Mouse (Mus musculus) kidney, adult 2 months (tissue): ENCODE results near the gene Jmjd1c. TPM values are rescaled to one million over a fixed set of nuclear protein-coding genes. Genes with fewer than 3 reads are reported as not detected.

Source experiments
- DNase-seq: peaks from one replicate; pipeline ENCODE4 v3.0.0; 2021
- H3K27ac ChIP-seq: fragments of 200-500 bp; 2 replicates; pipeline ENCODE4 v1.5.1; 2012; ENCODE audit warnings: low read depth, low read length, control low read depth, inconsistent platforms; ENCODE audit not compliant: insufficient read depth
- H3K27me3 ChIP-seq: fragments of 200-500 bp; replicated peaks from 2 replicates; pipeline ENCODE4 v1.6.1; 2012; ENCODE audit warnings: mild to moderate bottlenecking, moderate library complexity, low read length, inconsistent platforms; ENCODE audit not compliant: control insufficient read depth, insufficient read depth
- H3K36me3 ChIP-seq: fragments of 200-500 bp; 2 replicates; pipeline ENCODE4 v1.6.1; 2012; ENCODE audit warnings: mild to moderate bottlenecking, moderate library complexity, low read length, inconsistent platforms; ENCODE audit not compliant: control insufficient read depth, insufficient read depth
- H3K4me1 ChIP-seq: fragments of 200-500 bp; 2 replicates; pipeline ENCODE4 v1.6.1; 2011; ENCODE audit warnings: low read length; ENCODE audit not compliant: control insufficient read depth, insufficient read depth
- H3K4me3 ChIP-seq: fragments of 200-500 bp; 2 replicates; pipeline ENCODE4 v1.5.1; 2011; ENCODE audit warnings: mild to moderate bottlenecking, low read depth, low read length, control low read depth; ENCODE audit not compliant: insufficient read depth
- CTCF ChIP-seq: fragments of 200-500 bp; conservative IDR thresholded peaks from 2 replicates; pipeline ENCODE4 v1.5.1; 2011; ENCODE audit warnings: low read depth, mild to moderate bottlenecking, control low read depth, low read length, moderate library complexity, mixed read lengths; ENCODE audit not compliant: insufficient read depth, insufficient read length
- POLR2A ChIP-seq: fragments of 200-500 bp; IDR thresholded peaks from one replicate; pipeline ENCODE4 v1.6.1; 2011; ENCODE audit warnings: low read depth, low read length, control low read depth
- WGBS: fragments of 180-500 bp; shearing (Covaris S2); methylation state at CpG from one replicate; pipeline ENCODE4 v1.1.7; 2018; 5-methylcytosine and 5-hydroxymethylcytosine counted together
- polyA plus RNA-seq: library from polyadenylated mRNA; depleted of rRNA; stranded (reverse); fragments of >200 nt; gene quantifications from 2 replicates; pipeline ENCODE4 v1.2.3, GENCODE M21; 2012

The Jmjd1c gene
- polyA plus RNA-seq, 1 experiment, result 9.4 TPM

GRCm38 (mm10) chr10:67183086-67183485 lies 87.2 kb downstream of the Jmjd1c start:
- no peak overlapping the region for H3K27ac ChIP-seq
- no peak for DNase-seq
- no peaks in the 10 kb centered on the region for H3K36me3 ChIP-seq
- WGBS, result 59% methylated on average over 1 of the region's 1 CpGs
- no peaks in the 10 kb centered on the region for H3K27me3 ChIP-seq
- peaks cover 19% of the 10 kb centered on the region for H3K4me1 ChIP-seq
- no peak overlapping the region for H3K4me3 ChIP-seq
- TF ChIP-seq POLR2A, result no peak
- TF ChIP-seq CTCF, result no peak

- no peak for DNase-seq
- H3K27ac ChIP-seq, result no peak overlapping the region; the same call in 1 of the 2 replicates
- peaks cover 23% of the 10 kb centered on the region for H3K4me1 ChIP-seq
- no peaks in the 10 kb centered on the region for H3K27me3 ChIP-seq
- no peak for TF ChIP-seq POLR2A
- TF ChIP-seq CTCF, result no peak
- no peaks in the 10 kb centered on the region for H3K36me3 ChIP-seq
- H3K4me3 ChIP-seq, result no peak overlapping the region
- WGBS, result 64% methylated on average over 3 of the region's 3 CpGs
Observed at GRCm38 (mm10) chr10:67184441-67185070, 88.6 kb downstream of the Jmjd1c start.

DNA sequence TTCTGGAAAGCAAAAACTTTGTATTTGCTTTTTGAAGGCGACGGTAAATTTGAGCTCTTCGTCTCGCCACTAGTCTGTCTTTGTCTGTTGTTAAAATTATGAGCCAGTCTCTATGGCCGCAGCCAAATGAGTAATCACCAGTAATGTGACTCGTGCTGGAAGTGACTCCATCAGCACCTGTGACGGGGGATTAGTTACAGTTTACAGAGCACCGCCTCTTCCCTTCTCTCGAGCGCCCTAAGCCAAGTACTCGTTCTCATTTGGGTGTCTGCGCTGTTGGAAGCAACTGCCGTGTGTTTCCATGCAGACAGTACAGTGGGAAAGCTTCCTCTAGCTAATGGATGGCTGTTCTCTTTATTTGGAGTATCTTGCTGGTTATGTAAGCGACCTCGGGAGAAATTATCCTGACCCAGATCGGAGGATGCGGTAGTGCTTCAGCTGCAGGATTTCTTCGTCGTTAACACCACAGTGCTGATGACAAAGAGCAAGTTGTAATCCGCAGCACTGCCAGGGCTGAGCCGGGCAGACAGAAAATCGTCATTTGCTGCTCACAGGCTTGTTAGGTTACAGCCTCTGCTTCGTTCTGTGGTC lies 89.7 kb downstream of the Jmjd1c start:
- WGBS, result under 1% methylated on average over 23 of the region's 23 CpGs

DNA sequence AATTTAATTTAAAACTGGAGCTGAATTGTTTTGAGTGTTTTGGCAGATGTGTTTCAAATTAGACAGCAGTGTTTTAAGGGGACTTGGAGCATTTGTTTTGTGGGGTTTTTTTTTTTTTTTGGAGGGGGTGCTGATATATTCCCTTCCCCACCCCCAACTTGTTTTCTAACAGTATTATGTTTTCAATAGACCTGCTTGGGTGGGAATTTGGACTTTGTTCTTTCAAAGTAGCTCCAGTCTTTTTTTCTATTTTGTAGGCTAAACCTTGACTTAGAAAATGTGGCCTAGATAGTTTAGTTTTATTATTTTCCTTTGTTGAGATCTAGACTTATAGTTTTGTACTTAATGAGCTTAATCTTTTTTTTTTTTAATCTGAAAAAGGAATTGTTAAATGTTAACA lies 90.6 kb downstream of the Jmjd1c start:
- H3K27ac ChIP-seq, result no peak overlapping the region
- peaks cover 12% of the 10 kb centered on the region for H3K4me1 ChIP-seq
- DNase-seq, result no peak
- no peaks in the 10 kb centered on the region for H3K36me3 ChIP-seq
- H3K4me3 ChIP-seq, result peak overlapping the region; percentile 46; the same call in 1 of the 2 replicates
- H3K27me3 ChIP-seq, result no peaks in the 10 kb centered on the region
- TF ChIP-seq CTCF, result no peak
- no peak for TF ChIP-seq POLR2A

More for the DNA sequence above, 89.7 kb downstream of the Jmjd1c start:
- no peak for TF ChIP-seq POLR2A
- TF ChIP-seq CTCF, result 0 out of 2 replicates have a peak, but pooled peaks have one; percentile 9
- no peaks in the 10 kb centered on the region for H3K36me3 ChIP-seq
- H3K4me3 ChIP-seq, result peak overlapping the region; percentile 70
- H3K27me3 ChIP-seq, result no peaks in the 10 kb centered on the region
- H3K27ac ChIP-seq, result peak overlapping the region; percentile 88
- H3K4me1 ChIP-seq, result peaks cover 15% of the 10 kb centered on the region
- peak; percentile 93 for DNase-seq

DNA sequence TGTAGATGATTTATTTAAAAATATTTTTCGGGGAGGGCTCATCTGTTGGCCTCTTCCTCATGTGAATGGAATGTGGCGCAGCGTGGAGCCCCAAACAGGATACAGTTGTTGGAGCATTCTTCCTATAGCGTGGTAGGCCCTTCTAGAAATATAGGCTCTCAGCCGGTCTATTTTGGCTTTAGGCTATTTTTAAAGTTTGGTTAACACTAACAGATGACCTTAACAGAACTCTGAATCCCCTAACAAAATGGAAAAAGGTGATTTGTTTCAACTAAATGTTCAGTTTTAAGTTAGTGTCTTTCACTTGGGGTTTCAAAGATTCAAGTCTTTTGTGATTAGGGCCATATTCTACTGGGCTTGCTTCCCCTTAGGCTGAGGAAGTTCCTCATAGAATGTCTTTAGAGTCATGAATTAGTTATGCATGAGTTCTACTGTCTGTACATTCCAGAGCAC lies 91.1 kb downstream of the Jmjd1c start:
- Histone ChIP-seq H3K27ac (peak overlapping the region; percentile 79), H3K27me3 (no peaks in the 10 kb centered on the region), H3K4me3 (peak overlapping the region; percentile 46), H3K36me3 (no peaks in the 10 kb centered on the region), H3K4me1 (peaks cover 12% of the 10 kb centered on the region)
- peak; percentile 53 for DNase-seq
- TF ChIP-seq CTCF (no peak), POLR2A (no peak)
- WGBS, result 5% methylated on average over 5 of the region's 5 CpGs

DNA sequence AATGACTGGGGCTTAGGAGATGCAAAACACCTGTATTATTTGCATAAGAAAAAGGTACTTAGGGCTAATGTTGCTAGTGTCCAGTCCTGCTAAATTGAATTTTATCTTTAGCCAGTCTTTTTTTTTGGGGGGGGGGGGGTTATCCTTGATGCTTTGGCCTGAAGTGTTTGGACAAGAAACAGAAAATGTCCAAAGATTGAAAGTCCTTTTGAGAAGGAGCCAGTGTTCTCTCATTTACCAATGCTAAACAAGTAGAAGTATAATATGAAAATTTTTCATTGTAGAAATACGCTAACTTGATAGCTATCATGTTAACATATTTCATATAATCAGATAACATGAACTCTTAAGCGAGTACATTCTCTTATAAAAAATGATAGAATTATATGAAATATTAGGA lies 92.0 kb downstream of the Jmjd1c start:
- DNase-seq, result no peak
- WGBS, result 69% methylated on average over 2 of the region's 2 CpGs
- Histone ChIP-seq H3K4me1 (peaks cover 12% of the 10 kb centered on the region), H3K27ac (0 out of 2 replicates have a peak overlapping the region, but pooled peaks have one; percentile 16), H3K36me3 (no peaks in the 10 kb centered on the region), H3K4me3 (no peak overlapping the region; the same call in 1 of the 2 replicates), H3K27me3 (no peaks in the 10 kb centered on the region)
- TF ChIP-seq CTCF (no peak), POLR2A (no peak)

DNA sequence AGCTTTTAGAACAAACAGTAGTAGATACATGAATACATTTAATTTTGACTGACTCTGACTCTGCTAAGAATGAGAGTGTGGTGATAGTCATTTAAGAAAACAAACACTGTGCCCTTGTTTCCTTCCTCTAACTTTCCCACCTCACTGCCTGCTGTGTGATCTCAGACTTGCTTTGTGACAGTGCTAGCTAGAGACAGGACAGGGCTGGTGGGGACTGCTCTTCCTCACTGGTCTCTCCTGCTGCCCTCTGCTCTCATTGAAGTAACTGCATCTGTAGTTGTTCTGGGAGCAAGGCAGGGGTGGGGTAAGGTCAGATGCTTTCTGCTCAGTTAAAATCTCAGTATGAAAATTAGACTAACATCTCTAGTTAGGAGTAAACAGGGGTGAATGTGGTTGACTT lies 93.1 kb downstream of the Jmjd1c start:
- TF ChIP-seq POLR2A (no peak), CTCF (no peak)
- Histone ChIP-seq H3K4me3 (no peak overlapping the region), H3K27me3 (no peaks in the 10 kb centered on the region), H3K4me1 (peaks cover 14% of the 10 kb centered on the region), H3K27ac (no peak overlapping the region), H3K36me3 (no peaks in the 10 kb centered on the region)
- no peak for DNase-seq
